Mouse (Mus musculus) bone marrow, adult 2 months (tissue): ENCODE data around the gene Dapp1.

Source experiments
- CTCF ChIP-seq: fragments of 200-500 bp; IDR thresholded peaks from 2 replicates; pipeline ENCODE4 v1.5.1; 2011; ENCODE audit warnings: low read length, control low read depth; ENCODE audit not compliant: control insufficient read depth, insufficient read depth
- POLR2A ChIP-seq: fragments of 200-500 bp; IDR thresholded peaks from 2 replicates; pipeline ENCODE4 v1.6.1; 2011; ENCODE audit warnings: low read depth, mild to moderate bottlenecking, control low read depth, low read length, borderline replicate concordance; ENCODE audit not compliant: control insufficient read depth

- TF ChIP-seq CTCF (no peak), POLR2A (no peak)
Measured at GRCm38 (mm10) chr3:137919398-137919797, 61.9 kb downstream of the Dapp1 start.
